24 mouse cellular contexts compared by ENCODE assay signal in genomic region chr19:7246021-7246420, GRCm38 (mm10). TPM values are rescaled to one million over a fixed set of nuclear protein-coding genes. Genes with fewer than 3 reads are reported as not detected.
DNase-seq lines count a peak whose midpoint lies in the region; ATAC-seq and TF ChIP-seq lines count a peak whose summit lies in the region.
"Had no signal": no experiment of that assay in that cellular context is flagged by ENCODE, and none has a peak within 500 bp of the region (broad histone marks: within the 10 kb centered on the region; RNA-seq: fewer than 3 reads in every experiment).

No protein-coding gene starts in this region.

- DNase-seq in 416B (ENCODE audit: low read depth) (peak; percentile 49), MEL (ENCODE audit: low read depth, low spot score) (peak; percentile 78)
- DNase-seq in right cerebral cortex, postnatal 36 days (ENCODE audit: low spot score in 2 of 2), result no peak
- no peak for DNase-seq in left cerebral cortex, adult 11 months (ENCODE audit: low spot score)
- no peak for DNase-seq in kidney, adult 8-10 months
- DNase-seq: adrenal gland, postnatal 36 days; cerebellum, adult 9-10 months; gastrocnemius, postnatal 36 days; kidney, postnatal 4 days; left cerebral cortex, postnatal 4 days; lung, embryonic 14.5 days; lung, postnatal 36 days; thymus, postnatal 14 days had no signal

- TF ChIP-seq POLR2A in MEL (IDR thresholded peaks at IDR 0.05; ENCODE audit: control insufficient read depth in 1 of 2, insufficient read depth in 1 of 2, low read depth in 1 of 2, low read length in 2 of 2, poor library complexity in 1 of 2), result peak in 1 of 2 experiments; percentile 40; a peak in 1 of 4 replicates

- no peak for TF ChIP-seq EP300 in MEL (IDR thresholded peaks at IDR 0.05; ENCODE audit: low read depth in 1 of 2, low read length in 2 of 2)

- H3K79me2 ChIP-seq in MEL (ENCODE audit: control insufficient read depth, insufficient read depth, low read length, poor library complexity), result no peaks in the 10 kb centered on the region

- H3K4me2 ChIP-seq in intestine, embryonic 15.5 days (replicated peaks), result no peak overlapping the region
- H3K4me2 ChIP-seq: heart, embryonic 15.5 days; hindbrain, embryonic 15.5 days; kidney, embryonic 15.5 days; limb, embryonic 15.5 days; lung, embryonic 14.5 days; midbrain, embryonic 15.5 days; neural tube, embryonic 13.5 days had no signal

- no peaks in the 10 kb centered on the region for H3K4me1 ChIP-seq in MEL (ENCODE audit: control insufficient read depth in 1 of 2, insufficient read depth in 2 of 2, low read length in 2 of 2)
- H3K4me1 ChIP-seq in intestine, embryonic 15.5 days (replicated peaks), result 0 out of 2 replicates have a peak, but pooled peaks cover 5% of the 10 kb centered on the region

- H3K9me3 ChIP-seq in MEL (replicated peaks; ENCODE audit: insufficient read depth, low read length), result no peaks in the 10 kb centered on the region
- H3K9me3 ChIP-seq in intestine, embryonic 15.5 days, result no peaks in the 10 kb centered on the region
- H3K9me3 ChIP-seq: embryonic facial prominence, embryonic 10.5 days; heart, embryonic 15.5 days; hindbrain, embryonic 15.5 days; kidney, embryonic 15.5 days; limb, embryonic 15.5 days; midbrain, embryonic 15.5 days; neural tube, embryonic 13.5 days had no signal

- peaks cover 0 to 2% of the 10 kb centered on the region in 2 experiments; a peak in 1 of 4 replicates for H3K36me3 ChIP-seq in MEL (ENCODE audit: control insufficient read depth in 1 of 2, insufficient read depth in 2 of 2, low read length in 2 of 2)
- H3K36me3 ChIP-seq in intestine, embryonic 15.5 days, result no peaks in the 10 kb centered on the region
- H3K36me3 ChIP-seq: embryonic facial prominence, embryonic 10.5 days; heart, embryonic 15.5 days; hindbrain, embryonic 15.5 days; kidney, embryonic 15.5 days; limb, embryonic 15.5 days; midbrain, embryonic 15.5 days; neural tube, embryonic 13.5 days had no signal

- WGBS in intestine, embryonic 15.5 days, result 76% methylated on average over 3 of the region's 3 CpGs

- no peak overlapping the region for H3K4me3 ChIP-seq in MEL (ENCODE audit: control insufficient read depth in 1 of 2, insufficient read depth in 1 of 2, low read depth in 2 of 2, low read length in 2 of 2)
- H3K4me3 ChIP-seq in intestine, embryonic 15.5 days (replicated peaks), result no peak overlapping the region
- H3K4me3 ChIP-seq: embryonic facial prominence, embryonic 10.5 days; heart, embryonic 15.5 days; hindbrain, embryonic 15.5 days; kidney, embryonic 15.5 days; left cerebral cortex, adult 2 months; limb, embryonic 15.5 days; midbrain, embryonic 15.5 days; myocyte; neural tube, embryonic 13.5 days had no signal

- peak; percentile 16; the same call in 1 of the 2 replicates for ATAC-seq in intestine, embryonic 15.5 days
- peak; percentile 66 for ATAC-seq in megakaryocyte progenitor cell, adult 5-6 weeks (replicated peaks; ENCODE audit: poor library complexity)
- ATAC-seq: midbrain, embryonic 15.5 days had no signal

- H3K9ac ChIP-seq in MEL (ENCODE audit: control insufficient read depth, low read depth, low read length, poor library complexity, severe bottlenecking), result no peak overlapping the region
- H3K9ac ChIP-seq in intestine, embryonic 15.5 days, result no peak overlapping the region
- H3K9ac ChIP-seq: heart, embryonic 15.5 days; hindbrain, embryonic 15.5 days; kidney, embryonic 15.5 days; limb, embryonic 15.5 days; lung, embryonic 14.5 days; midbrain, embryonic 15.5 days; neural tube, embryonic 13.5 days had no signal

- TF ChIP-seq CTCF in MEL (IDR thresholded peaks at IDR 0.05 in 2 of 3, conservative IDR thresholded peaks at IDR 0.05 in 1 of 3; ENCODE audit: control insufficient read depth in 1 of 3, insufficient read depth in 1 of 3, low read depth in 2 of 3, low read length in 3 of 3, poor library complexity in 1 of 3, severe bottlenecking in 1 of 3), result no peak

- TF ChIP-seq RAD21 in MEL (IDR thresholded peaks at IDR 0.05; ENCODE audit: low read depth, low read length), result no peak

- no peak overlapping the region for H3K27ac ChIP-seq in MEL (ENCODE audit: control insufficient read depth, low read depth, low read length)
- H3K27ac ChIP-seq in intestine, embryonic 15.5 days, result no peak overlapping the region
- H3K27ac ChIP-seq: embryonic facial prominence, embryonic 10.5 days; heart, embryonic 15.5 days; hindbrain, embryonic 15.5 days; kidney, embryonic 15.5 days; left cerebral cortex, adult 2 months; limb, embryonic 15.5 days; midbrain, embryonic 15.5 days; neural tube, embryonic 13.5 days had no signal

- H3K27me3 ChIP-seq in MEL (ENCODE audit: control insufficient read depth in 1 of 2, insufficient read depth in 2 of 2, low read length in 2 of 2), result no peaks in the 10 kb centered on the region; a peak in 2 of 4 replicates
- H3K27me3 ChIP-seq in intestine, embryonic 15.5 days (replicated peaks), result no peaks in the 10 kb centered on the region
- H3K27me3 ChIP-seq: hindbrain, embryonic 15.5 days; kidney, embryonic 15.5 days; limb, embryonic 15.5 days; midbrain, embryonic 15.5 days; neural tube, embryonic 13.5 days had no signal

TF ChIP-seq in MEL, 35 proteins besides CTCF, POLR2A, EP300 and RAD21:
- TF ChIP-seq POLR2AphosphoS5 (IDR thresholded peaks at IDR 0.05; ENCODE audit: borderline replicate concordance, low read depth, low read length), result no peak
- peak; percentile 23; the same call in 1 of the 2 replicates for TF ChIP-seq NELFE (IDR thresholded peaks at IDR 0.05; ENCODE audit: low read depth, low read length)
- TF ChIP-seq NRF1 (IDR thresholded peaks at IDR 0.05; ENCODE audit: insufficient read depth, low read depth, low read length, poor library complexity, severe bottlenecking), result no peak
- peak; percentile 62 for TF ChIP-seq ZMIZ1 (IDR thresholded peaks at IDR 0.05; ENCODE audit: low read depth, low read length)
- 0 out of 2 replicates have a peak, but pooled peaks have one; percentile 25 for TF ChIP-seq HCFC1 (IDR thresholded peaks at IDR 0.05; ENCODE audit: low read depth, low read length)
- TF ChIP-seq POLR2AphosphoS2 (IDR thresholded peaks at IDR 0.05; ENCODE audit: low read length), result no peak
- TF ChIP-seq MAFK (IDR thresholded peaks at IDR 0.05; ENCODE audit: borderline replicate concordance, low read depth, low read length), result no peak
- TF ChIP-seq USF1 (IDR thresholded peaks at IDR 0.05; ENCODE audit: low read depth, low read length), result no peak
- TF ChIP-seq SIN3A (IDR thresholded peaks at IDR 0.05; ENCODE audit: low read length), result peak; percentile 27; the same call in 1 of the 2 replicates

RNA-seq across cellular contexts. Expression of gene Naa40, which starts 5.0 kb away (rescaled TPM):
- total RNA-seq in MEL (2012; rRNA removed), result 45.5 and 46.8 TPM in 2 replicates
- 10 to 100 TPM in 1 of 2 experiments, not detected in 1; 75.7 TPM for polyA plus RNA-seq in MEL (2012; ENCODE audit: insufficient read depth in 1 of 2, insufficient read length in 2 of 2, low read depth in 1 of 2, low replicate concordance in 2 of 2, missing spikeins in 1 of 2)
- polyA plus RNA-seq in intestine, embryonic 15.5 days (2015; fragmentation: Nextera tagmentation; extraction: Ambion mirVana), result 49.8 and 52.9 TPM in 2 replicates
- 49.8 and 57.5 TPM in 2 replicates for total RNA-seq in megakaryocyte progenitor cell, adult 5-6 weeks (2015)
- 47.1 and 51.8 TPM in 2 replicates for total RNA-seq in megakaryocyte progenitor cell, adult 5-6 weeks (2017)

RNA-seq across cellular contexts. Expression of gene Rcor2, which starts 21.1 kb away (rescaled TPM):
- 31.4 and 33.7 TPM in 2 replicates for total RNA-seq in MEL (2012; rRNA removed)
- 10 to 100 TPM in 1 of 2 experiments, not detected in 1; 60.2 TPM for polyA plus RNA-seq in MEL (2012; ENCODE audit: insufficient read depth in 1 of 2, insufficient read length in 2 of 2, low read depth in 1 of 2, low replicate concordance in 2 of 2, missing spikeins in 1 of 2)
- 12.1 and 12.8 TPM in 2 replicates for polyA plus RNA-seq in intestine, embryonic 15.5 days (2015; fragmentation: Nextera tagmentation; extraction: Ambion mirVana)
- total RNA-seq in megakaryocyte progenitor cell, adult 5-6 weeks (2015), result 0.99 and 1.2 TPM in 2 replicates
- 1.2 and 2.7 TPM in 2 replicates for total RNA-seq in megakaryocyte progenitor cell, adult 5-6 weeks (2017)

RNA-seq across cellular contexts. Expression of gene Cox8a, which starts 28.6 kb away (rescaled TPM):
- 736 and 745 TPM in 2 replicates for total RNA-seq in MEL (2012; rRNA removed)
- 1,000 to 10,000 TPM in 1 of 2 experiments, not detected in 1; 1,213 TPM for polyA plus RNA-seq in MEL (2012; ENCODE audit: insufficient read depth in 1 of 2, insufficient read length in 2 of 2, low read depth in 1 of 2, low replicate concordance in 2 of 2, missing spikeins in 1 of 2)
- 1,343 and 1,351 TPM in 2 replicates for polyA plus RNA-seq in intestine, embryonic 15.5 days (2015; fragmentation: Nextera tagmentation; extraction: Ambion mirVana)
- total RNA-seq in megakaryocyte progenitor cell, adult 5-6 weeks (2015), result 599 and 622 TPM in 2 replicates
- 549 and 714 TPM in 2 replicates for total RNA-seq in megakaryocyte progenitor cell, adult 5-6 weeks (2017)

RNA-seq across cellular contexts. Expression of gene Otub1, which starts 39.9 kb away (rescaled TPM):
- total RNA-seq in MEL (2012; rRNA removed), result 103 and 106 TPM in 2 replicates
- polyA plus RNA-seq in MEL (2012; ENCODE audit: insufficient read depth in 1 of 2, insufficient read length in 2 of 2, low read depth in 1 of 2, low replicate concordance in 2 of 2, missing spikeins in 1 of 2), result 100 to 1,000 TPM; 194 to 285 TPM
- 166 and 172 TPM in 2 replicates for polyA plus RNA-seq in intestine, embryonic 15.5 days (2015; fragmentation: Nextera tagmentation; extraction: Ambion mirVana)
- 33.1 and 34.0 TPM in 2 replicates for total RNA-seq in megakaryocyte progenitor cell, adult 5-6 weeks (2015)
- total RNA-seq in megakaryocyte progenitor cell, adult 5-6 weeks (2017), result 60.8 and 69.5 TPM in 2 replicates

Comparison
In these comparisons a context has a peak if more than half of its experiments do, and no peak if none do; other contexts are left out.
1. DNase-seq: peak in 416B (single experiment) and MEL (single experiment); none in right cerebral cortex, postnatal 36 days (0 of 2), left cerebral cortex, adult 11 months (single experiment) and kidney, adult 8-10 months (0 of 2).